Mouse (Mus musculus) liver, embryonic 14.5 days (tissue): Measurements from ENCODE around the gene Tbc1d16.

Source experiments
- CTCF ChIP-seq: IDR thresholded peaks from 2 replicates; pipeline ENCODE4 v1.5.1; 2016; ENCODE audit warnings: antibody characterized with exemption, low read depth, control low read depth
- EP300 ChIP-seq: IDR thresholded peaks from 2 replicates; pipeline ENCODE4 v1.6.1; 2016; ENCODE audit warnings: antibody characterized with exemption, low read depth

DNA sequence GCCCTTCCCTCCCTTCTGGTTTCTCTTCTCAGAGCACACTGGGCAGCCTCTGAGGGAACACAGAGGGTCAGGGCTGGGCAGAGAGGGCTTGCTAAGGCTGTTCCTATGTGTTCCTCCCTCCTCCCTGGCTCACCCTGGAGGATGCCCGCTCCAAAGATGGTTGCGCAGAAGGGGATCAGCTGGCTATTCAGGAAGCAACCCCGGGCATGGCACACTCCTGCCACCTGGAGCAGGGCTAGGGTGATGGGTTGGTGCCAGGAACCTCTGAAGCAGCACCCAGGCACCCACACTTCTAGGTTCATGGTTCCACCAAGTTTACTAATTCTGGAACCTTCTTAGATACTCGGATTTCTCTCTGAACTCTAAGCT is 29.1 kb downstream of the Tbc1d16 start:
- no peak for TF ChIP-seq CTCF
- TF ChIP-seq EP300: no peak
